Mouse (Mus musculus): Measurements from ENCODE around the gene Amy1. TPM values are rescaled to one million over a fixed set of nuclear protein-coding genes. Genes with fewer than 3 reads are reported as not detected.
"Not testable (repeated sequence)": the region's sequence is repeated elsewhere in the genome, so short reads cannot be mapped to it uniquely, and the experiment has no call there.

The Amy1 gene
- polyA plus RNA-seq (2014; fragmentation: Nextera tagmentation; extraction: Ambion mirVana) = 2.6 and 4.0 TPM in 2 replicates

- peak; percentile 35 for DNase-seq (ENCODE audit: low spot score, missing footprints)
- no peak within 1 kb of the TSS for H3K4me3 ChIP-seq (ENCODE audit: low read depth, low read length)
- no peaks in the 10 kb centered on the region for H3K36me3 ChIP-seq (ENCODE audit: control insufficient read depth, insufficient read depth, low read length)
Observed at GRCm38 (mm10) chr3:113606599-113606998, at the start of gene Amy1. Gene Amy1, minus strand, starts transcription at chr3:113606699.

GRCm38 (mm10) chr3:113654335-113654734, 47.8 kb upstream of the Amy1 start:
- H3K27ac ChIP-seq (ENCODE audit: low read depth, low read length) = no peak overlapping the region
- H3K9me3 ChIP-seq (ENCODE audit: control insufficient read depth, low read length) = no peaks in the 10 kb centered on the region
- H3K4me2 ChIP-seq = no peak overlapping the region
- H3K9ac ChIP-seq (ENCODE audit: low read length) = no peak overlapping the region
- WGBS = 88% methylated on average over 3 of the region's 3 CpGs
- H3K4me1 ChIP-seq (ENCODE audit: control insufficient read depth, insufficient read depth, low read length) = no peaks in the 10 kb centered on the region
- no peak for DNase-seq (ENCODE audit: low spot score, missing footprints)
- no peaks in the 10 kb centered on the region for H3K36me3 ChIP-seq (ENCODE audit: control insufficient read depth, insufficient read depth, low read length)
- H3K27me3 ChIP-seq (ENCODE audit: control insufficient read depth, insufficient read depth, low read length) = no peaks in the 10 kb centered on the region
- no peak overlapping the region for H3K4me3 ChIP-seq (ENCODE audit: low read depth, low read length)
- no peak for ATAC-seq (ENCODE audit: low FRiP score)

More at GRCm38 (mm10) chr3:113606599-113606998, at the start of gene Amy1:
- Histone ChIP-seq H3K9ac (ENCODE audit: low read length) (no peak within 1 kb of the TSS), H3K9me3 (ENCODE audit: control insufficient read depth, low read length) (no peaks in the 10 kb centered on the region), H3K4me2 (no peak within 1 kb of the TSS), H3K27ac (ENCODE audit: low read depth, low read length) (no peak within 1 kb of the TSS), H3K27me3 (ENCODE audit: control insufficient read depth, insufficient read depth, low read length) (no peaks in the 10 kb centered on the region), H3K4me1 (ENCODE audit: control insufficient read depth, insufficient read depth, low read length) (no peaks in the 10 kb centered on the region)
- ATAC-seq (ENCODE audit: low FRiP score) = no peak
- 93% methylated on average over 2 of the region's 2 CpGs for WGBS

GRCm38 (mm10) chr3:113651386-113651785, 44.9 kb upstream of the Amy1 start:
- H3K4me1 ChIP-seq (ENCODE audit: control insufficient read depth, insufficient read depth, low read length); H3K9me3 ChIP-seq (ENCODE audit: control insufficient read depth, low read length); H3K27ac ChIP-seq (ENCODE audit: low read depth, low read length); H3K27me3 ChIP-seq (ENCODE audit: control insufficient read depth, insufficient read depth, low read length); H3K36me3 ChIP-seq (ENCODE audit: control insufficient read depth, insufficient read depth, low read length); H3K4me3 ChIP-seq (ENCODE audit: low read depth, low read length); H3K9ac ChIP-seq (ENCODE audit: low read length); H3K4me2 ChIP-seq: not testable (repeated sequence)
- ATAC-seq (ENCODE audit: low FRiP score) = 0 out of 2 replicates have a peak, but pooled peaks have one; percentile 50
- WGBS = 46% methylated on average over 3 of the region's 3 CpGs
- peak; percentile 88 for DNase-seq (ENCODE audit: low spot score, missing footprints)

- H3K9me3 ChIP-seq (ENCODE audit: control insufficient read depth, low read length) = no peaks in the 10 kb centered on the region
- ATAC-seq (ENCODE audit: low FRiP score) = no peak
- no peaks in the 10 kb centered on the region for H3K27me3 ChIP-seq (ENCODE audit: control insufficient read depth, insufficient read depth, low read length)
- no peak overlapping the region for H3K4me3 ChIP-seq (ENCODE audit: low read depth, low read length)
- H3K4me2 ChIP-seq = no peak overlapping the region
- DNase-seq (ENCODE audit: low spot score, missing footprints) = no peak
- no peak overlapping the region for H3K9ac ChIP-seq (ENCODE audit: low read length)
- H3K27ac ChIP-seq (ENCODE audit: low read depth, low read length) = no peak overlapping the region
- no peaks in the 10 kb centered on the region for H3K4me1 ChIP-seq (ENCODE audit: control insufficient read depth, insufficient read depth, low read length)
- WGBS = 91% methylated on average over 1 of the region's 1 CpGs
- H3K36me3 ChIP-seq (ENCODE audit: control insufficient read depth, insufficient read depth, low read length) = no peaks in the 10 kb centered on the region
Observed at GRCm38 (mm10) chr3:113639545-113639944, 33.0 kb upstream of the Amy1 start.

GRCm38 (mm10) chr3:113634220-113634619, 27.7 kb upstream of the Amy1 start:
- Histone ChIP-seq H3K36me3 (ENCODE audit: control insufficient read depth, insufficient read depth, low read length) (no peaks in the 10 kb centered on the region), H3K9me3 (ENCODE audit: control insufficient read depth, low read length) (no peaks in the 10 kb centered on the region), H3K4me2 (no peak overlapping the region), H3K27me3 (ENCODE audit: control insufficient read depth, insufficient read depth, low read length) (no peaks in the 10 kb centered on the region), H3K9ac (ENCODE audit: low read length) (no peak overlapping the region), H3K4me1 (ENCODE audit: control insufficient read depth, insufficient read depth, low read length) (no peaks in the 10 kb centered on the region), H3K27ac (ENCODE audit: low read depth, low read length) (no peak overlapping the region), H3K4me3 (ENCODE audit: low read depth, low read length) (no peak overlapping the region)
- ATAC-seq (ENCODE audit: low FRiP score) = no peak
- no peak for DNase-seq (ENCODE audit: low spot score, missing footprints)

GRCm38 (mm10) chr3:113631611-113632010, 25.1 kb upstream of the Amy1 start:
- H3K4me3 ChIP-seq (ENCODE audit: low read depth, low read length) = no peak overlapping the region
- no peaks in the 10 kb centered on the region for H3K36me3 ChIP-seq (ENCODE audit: control insufficient read depth, insufficient read depth, low read length)
- no peak for DNase-seq (ENCODE audit: low spot score, missing footprints)
- no peak overlapping the region for H3K4me2 ChIP-seq
- no peak for ATAC-seq (ENCODE audit: low FRiP score)
- no peak overlapping the region for H3K27ac ChIP-seq (ENCODE audit: low read depth, low read length)
- H3K9me3 ChIP-seq (ENCODE audit: control insufficient read depth, low read length) = no peaks in the 10 kb centered on the region
- no peaks in the 10 kb centered on the region for H3K4me1 ChIP-seq (ENCODE audit: control insufficient read depth, insufficient read depth, low read length)
- no peak overlapping the region for H3K9ac ChIP-seq (ENCODE audit: low read length)
- H3K27me3 ChIP-seq (ENCODE audit: control insufficient read depth, insufficient read depth, low read length) = no peaks in the 10 kb centered on the region

GRCm38 (mm10) chr3:113630564-113630963, 24.1 kb upstream of the Amy1 start:
- Histone ChIP-seq H3K27ac (ENCODE audit: low read depth, low read length) (peak overlapping the region; percentile 98; the same call in 1 of the 2 replicates), H3K9ac (ENCODE audit: low read length) (peak overlapping the region; percentile 76), H3K9me3 (ENCODE audit: control insufficient read depth, low read length) (no peaks in the 10 kb centered on the region), H3K4me2 (peak overlapping the region; percentile 54), H3K4me3 (ENCODE audit: low read depth, low read length) (peak overlapping the region; percentile 68), H3K4me1 (ENCODE audit: control insufficient read depth, insufficient read depth, low read length) (no peaks in the 10 kb centered on the region), H3K36me3 (ENCODE audit: control insufficient read depth, insufficient read depth, low read length) (no peaks in the 10 kb centered on the region), H3K27me3 (ENCODE audit: control insufficient read depth, insufficient read depth, low read length) (no peaks in the 10 kb centered on the region)
- ATAC-seq (ENCODE audit: low FRiP score) (no peak), DNase-seq (ENCODE audit: low spot score, missing footprints) (peak; percentile 86)
- 21% methylated on average over 13 of the region's 13 CpGs for WGBS

- under 1% methylated on average over 70 of the region's 70 CpGs for WGBS
- H3K36me3 ChIP-seq (ENCODE audit: control insufficient read depth, insufficient read depth, low read length) = no peaks in the 10 kb centered on the region
- H3K4me2 ChIP-seq = peak within 1 kb of the TSS; percentile 54
- peak; percentile 98 for ATAC-seq (ENCODE audit: low FRiP score)
- H3K4me1 ChIP-seq (ENCODE audit: control insufficient read depth, insufficient read depth, low read length) = no peaks in the 10 kb centered on the region
- H3K9ac ChIP-seq (ENCODE audit: low read length) = peak within 1 kb of the TSS; percentile 76
- no peaks in the 10 kb centered on the region for H3K27me3 ChIP-seq (ENCODE audit: control insufficient read depth, insufficient read depth, low read length)
- peak within 1 kb of the TSS; percentile 98 for H3K27ac ChIP-seq (ENCODE audit: low read depth, low read length)
- no peaks in the 10 kb centered on the region for H3K9me3 ChIP-seq (ENCODE audit: control insufficient read depth, low read length)
- H3K4me3 ChIP-seq (ENCODE audit: low read depth, low read length) = peak within 1 kb of the TSS; percentile 68
- peak; percentile 99 for DNase-seq (ENCODE audit: low spot score, missing footprints)
Observed at GRCm38 (mm10) chr3:113629606-113630359, 23.3 kb upstream of the Amy1 start, which contains the start of gene Rnpc3. Gene Rnpc3, minus strand, starts transcription at chr3:113630149.

- DNase-seq (ENCODE audit: low spot score, missing footprints) (no peak), ATAC-seq (ENCODE audit: low FRiP score) (peak; percentile 51; the same call in 1 of the 2 replicates)
- no peaks in the 10 kb centered on the region for H3K36me3 ChIP-seq (ENCODE audit: control insufficient read depth, insufficient read depth, low read length)
- no peak overlapping the region for H3K4me3 ChIP-seq (ENCODE audit: low read depth, low read length)
- H3K4me2 ChIP-seq = no peak overlapping the region
- no peak overlapping the region for H3K9ac ChIP-seq (ENCODE audit: low read length)
- no peak overlapping the region for H3K27ac ChIP-seq (ENCODE audit: low read depth, low read length)
- WGBS = 59% methylated on average over 1 of the region's 1 CpGs
- no peaks in the 10 kb centered on the region for H3K9me3 ChIP-seq (ENCODE audit: control insufficient read depth, low read length)
- H3K4me1 ChIP-seq (ENCODE audit: control insufficient read depth, insufficient read depth, low read length) = no peaks in the 10 kb centered on the region
- no peaks in the 10 kb centered on the region for H3K27me3 ChIP-seq (ENCODE audit: control insufficient read depth, insufficient read depth, low read length)
Observed at GRCm38 (mm10) chr3:113590844-113591243, 15.7 kb downstream of the Amy1 start.

Data from midbrain, embryonic 11.5 days (tissue).